ENCODE assay signal across 5 mouse cellular contexts in genomic region chr8:86631395-86631794, GRCm38 (mm10).
"Had no signal": no experiment of that assay in that cellular context is flagged by ENCODE, and none has a peak within 500 bp of the region (broad histone marks: within the 10 kb centered on the region; RNA-seq: fewer than 3 reads in every experiment).

No protein-coding gene starts in this region.

- ATAC-seq: intestine, embryonic 15.5 days had no signal

- DNase-seq: kidney, adult 18-20 months; kidney, postnatal 14 days; lung, embryonic 14.5 days; midbrain, embryonic 14.5 days had no signal
